Comparison of ENCODE assay signal across 8 mouse cellular contexts in the genomic region with DNA sequence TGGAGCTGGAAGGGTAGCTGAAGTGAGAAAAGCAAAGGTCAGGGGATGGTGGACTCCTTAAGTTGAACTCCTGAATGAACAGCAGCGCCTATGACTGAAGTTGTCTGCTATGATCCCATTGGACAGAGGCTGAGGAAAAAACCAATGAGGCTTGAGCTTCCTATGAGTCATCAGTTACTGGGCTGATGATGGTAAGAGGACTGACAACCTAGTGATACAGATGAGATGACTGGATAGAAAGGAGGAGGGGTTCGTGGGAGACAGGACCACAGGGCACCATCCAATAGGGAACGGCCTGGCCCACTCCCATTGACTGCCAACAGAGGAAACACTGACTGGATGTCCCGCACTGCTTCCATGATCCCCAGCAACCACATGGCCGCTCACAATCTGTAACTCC. TPM values are rescaled to one million over a fixed set of nuclear protein-coding genes. Genes with fewer than 3 reads are reported as not detected.
DNase-seq lines count a peak whose midpoint lies in the region; ATAC-seq and TF ChIP-seq lines count a peak whose summit lies in the region.

No protein-coding gene starts in this region.

- H3K36me3 ChIP-seq in forebrain, embryonic 14.5 days (ENCODE audit: control insufficient read depth, insufficient read depth, low read length) = no peaks in the 10 kb centered on the region
- no peaks in the 10 kb centered on the region for H3K36me3 ChIP-seq in kidney, adult 2 months (ENCODE audit: control insufficient read depth, insufficient read depth, low read length)
- H3K36me3 ChIP-seq in lung, embryonic 15.5 days = no peaks in the 10 kb centered on the region

- intact Hi-C loops in left cerebral cortex, postnatal 4 days (cut with DNase I) = loop anchor here (5.0 kb wide), 1 partner anchor 88 kb away; no protein-coding TSS in a partner anchor

- H3K9ac ChIP-seq in forebrain, embryonic 14.5 days (ENCODE audit: low read length) = no peak overlapping the region
- H3K9ac ChIP-seq in lung, embryonic 15.5 days = no peak overlapping the region

- peaks cover 6% of the 10 kb centered on the region; the same call in 1 of the 2 replicates for H3K4me1 ChIP-seq in forebrain, embryonic 14.5 days (ENCODE audit: control insufficient read depth, insufficient read depth, low read length)
- no peaks in the 10 kb centered on the region for H3K4me1 ChIP-seq in kidney, adult 2 months (ENCODE audit: control insufficient read depth, insufficient read depth, low read length)
- no peaks in the 10 kb centered on the region for H3K4me1 ChIP-seq in lung, embryonic 15.5 days

- TF ChIP-seq POLR2A in kidney, adult 2 months (IDR thresholded peaks at IDR 0.05; ENCODE audit: low read depth, low read length) = no peak

- H3K27me3 ChIP-seq in forebrain, embryonic 14.5 days (replicated peaks; ENCODE audit: control insufficient read depth, insufficient read depth, low read length) = 0 out of 2 replicates have a peak, but pooled peaks cover 9% of the 10 kb centered on the region
- no peaks in the 10 kb centered on the region for H3K27me3 ChIP-seq in kidney, adult 2 months (replicated peaks; ENCODE audit: control insufficient read depth, insufficient read depth, low read length)
- peaks cover 14% of the 10 kb centered on the region for H3K27me3 ChIP-seq in lung, embryonic 15.5 days

- H3K27ac ChIP-seq in forebrain, embryonic 14.5 days (ENCODE audit: low read depth, low read length) = no peak overlapping the region
- no peak overlapping the region for H3K27ac ChIP-seq in kidney, adult 2 months (ENCODE audit: insufficient read depth, low read depth, low read length)
- H3K27ac ChIP-seq in lung, embryonic 15.5 days = no peak overlapping the region

- H3K4me3 ChIP-seq in forebrain, embryonic 14.5 days (ENCODE audit: low read depth, low read length) = no peak overlapping the region
- no peak overlapping the region for H3K4me3 ChIP-seq in kidney, adult 2 months (ENCODE audit: insufficient read depth, low read depth, low read length)
- H3K4me3 ChIP-seq in lung, embryonic 15.5 days = no peak overlapping the region

- TF ChIP-seq CTCF in kidney, adult 2 months (conservative IDR thresholded peaks at IDR 0.05; ENCODE audit: insufficient read depth, insufficient read length, low read depth, low read length) = no peak

- no peak overlapping the region for H3K4me2 ChIP-seq in forebrain, embryonic 14.5 days (ENCODE audit: low read length)
- no peak overlapping the region for H3K4me2 ChIP-seq in lung, embryonic 15.5 days

- DNase-seq in left cerebral cortex, adult 11 months (ENCODE audit: low spot score) = peak; percentile 47
- DNase-seq in left cerebral cortex, postnatal 4 days = no peak
- DNase-seq in NIH3T3 (ENCODE audit: low read depth) = peak; percentile 61
- DNase-seq in forebrain, embryonic 14.5 days (ENCODE audit: low spot score) = peak; percentile 78
- peak; percentile 72 for DNase-seq in kidney, adult 2 months
- DNase-seq in retina, postnatal 1 day = peak; percentile 73
- no peak for DNase-seq in cerebellum, postnatal 36 days

- H3K9me3 ChIP-seq in forebrain, embryonic 14.5 days (replicated peaks; ENCODE audit: control insufficient read depth, low read length) = no peaks in the 10 kb centered on the region
- no peaks in the 10 kb centered on the region for H3K9me3 ChIP-seq in lung, embryonic 15.5 days

- WGBS in forebrain, embryonic 14.5 days = 26% methylated on average over 5 of the region's 5 CpGs
- 22% methylated on average over 5 of the region's 5 CpGs for whole genome bisulfite sequencing in kidney, adult 2 months
- 18% methylated on average over 5 of the region's 5 CpGs for WGBS in lung, embryonic 15.5 days

- ATAC-seq in forebrain, embryonic 14.5 days = peak; percentile 81
- ATAC-seq in lung, embryonic 15.5 days (ENCODE audit: borderline replicate concordance, extremely low read depth, low FRiP score, low TSS enrichment) = 0 out of 2 replicates have a peak, but pooled peaks have one; percentile 61

RNA-seq across cellular contexts. Expression of gene H2-Oa, which starts 12.5 kb away (rescaled TPM):
- not detected for total RNA-seq in left cerebral cortex, postnatal 4 days (2021)
- polyA plus RNA-seq in forebrain, embryonic 14.5 days (2014; fragmentation: Nextera tagmentation; extraction: Ambion mirVana) = 0.22 TPM in 1 of 2 replicates, not detected in the other
- 3.1 and 8.5 TPM in 2 replicates for polyA plus RNA-seq in kidney, adult 2 months (2012; rRNA removed)
- polyA plus RNA-seq in lung, embryonic 15.5 days (2015; fragmentation: Nextera tagmentation; extraction: Ambion mirVana) = 0.44 and 1.0 TPM in 2 replicates

RNA-seq across cellular contexts. Expression of gene H2-DMa, which starts 39.7 kb away (rescaled TPM):
- 10 to 100 TPM; 19.5 to 20.5 TPM for total RNA-seq in left cerebral cortex, postnatal 4 days (2021)
- 11.0 and 11.6 TPM in 2 replicates for polyA plus RNA-seq in forebrain, embryonic 14.5 days (2014; fragmentation: Nextera tagmentation; extraction: Ambion mirVana)
- 30.1 and 37.1 TPM in 2 replicates for polyA plus RNA-seq in kidney, adult 2 months (2012; rRNA removed)
- 12.1 and 13.8 TPM in 2 replicates for polyA plus RNA-seq in lung, embryonic 15.5 days (2015; fragmentation: Nextera tagmentation; extraction: Ambion mirVana)

RNA-seq across cellular contexts. Expression of gene Col11a2, which starts 40.4 kb away (rescaled TPM):
- 1 to 10 TPM; 6.8 to 9.8 TPM for total RNA-seq in left cerebral cortex, postnatal 4 days (2021)
- polyA plus RNA-seq in forebrain, embryonic 14.5 days (2014; fragmentation: Nextera tagmentation; extraction: Ambion mirVana) = 0.95 and 1.6 TPM in 2 replicates
- 0.35 and 0.39 TPM in 2 replicates for polyA plus RNA-seq in kidney, adult 2 months (2012; rRNA removed)
- polyA plus RNA-seq in lung, embryonic 15.5 days (2015; fragmentation: Nextera tagmentation; extraction: Ambion mirVana) = 4.1 and 5.0 TPM in 2 replicates

RNA-seq across cellular contexts. Expression of gene Brd2, which starts 42.8 kb away (rescaled TPM):
- 100 to 1,000 TPM; 247 to 267 TPM for total RNA-seq in left cerebral cortex, postnatal 4 days (2021)
- 118 and 137 TPM in 2 replicates for polyA plus RNA-seq in forebrain, embryonic 14.5 days (2014; fragmentation: Nextera tagmentation; extraction: Ambion mirVana)
- 110 and 117 TPM in 2 replicates for polyA plus RNA-seq in kidney, adult 2 months (2012; rRNA removed)
- 102 and 106 TPM in 2 replicates for polyA plus RNA-seq in lung, embryonic 15.5 days (2015; fragmentation: Nextera tagmentation; extraction: Ambion mirVana)

RNA-seq across cellular contexts. Expression of gene Rxrb, which starts 48.0 kb away (rescaled TPM):
- 10 to 100 TPM; 80.7 to 84.9 TPM for total RNA-seq in left cerebral cortex, postnatal 4 days (2021)
- polyA plus RNA-seq in forebrain, embryonic 14.5 days (2014; fragmentation: Nextera tagmentation; extraction: Ambion mirVana) = 21.4 and 27.7 TPM in 2 replicates
- 49.3 and 59.2 TPM in 2 replicates for polyA plus RNA-seq in kidney, adult 2 months (2012; rRNA removed)
- 47.5 and 56.0 TPM in 2 replicates for polyA plus RNA-seq in lung, embryonic 15.5 days (2015; fragmentation: Nextera tagmentation; extraction: Ambion mirVana)

Comparison
In these comparisons a context has a peak if more than half of its experiments do, and no peak if none do; other contexts are left out.
1. DNase-seq: peak in left cerebral cortex, adult 11 months (single experiment), NIH3T3 (single experiment), forebrain, embryonic 14.5 days (single experiment), kidney, adult 2 months (single experiment) and retina, postnatal 1 day (single experiment); none in left cerebral cortex, postnatal 4 days (single experiment) and cerebellum, postnatal 36 days (0 of 2).